Mouse (Mus musculus) MEL-GATA-1-ER (cell line): ENCODE measurements around the gene 4931422A03Rik.

Experiments
- DNase-seq: peaks from one replicate; pipeline ENCODE4 v3.0.0-alpha.2; 2012; ENCODE audit warnings: low read depth; ENCODE audit errors: extremely low read depth

4931422A03Rik gene

DNA sequence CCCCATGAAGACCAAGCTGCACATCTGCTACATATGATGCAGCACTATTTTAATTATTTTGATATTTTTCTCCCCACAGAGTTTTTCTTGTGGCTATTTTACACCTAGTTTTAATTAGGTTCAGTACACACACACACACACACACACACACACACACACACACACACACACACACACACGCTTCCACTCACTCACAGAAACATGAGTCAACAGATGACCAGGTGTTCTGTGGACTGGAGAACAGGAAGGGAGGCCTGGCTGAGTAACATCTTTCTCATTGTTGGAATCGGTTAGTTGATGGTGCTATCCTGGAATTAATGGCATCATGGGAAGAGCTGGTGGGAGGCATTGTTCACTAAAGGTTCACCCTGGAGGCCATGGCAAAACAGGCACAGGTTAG is 90.5 kb downstream of the 4931422A03Rik start:
- no peak for DNase-seq

DNA sequence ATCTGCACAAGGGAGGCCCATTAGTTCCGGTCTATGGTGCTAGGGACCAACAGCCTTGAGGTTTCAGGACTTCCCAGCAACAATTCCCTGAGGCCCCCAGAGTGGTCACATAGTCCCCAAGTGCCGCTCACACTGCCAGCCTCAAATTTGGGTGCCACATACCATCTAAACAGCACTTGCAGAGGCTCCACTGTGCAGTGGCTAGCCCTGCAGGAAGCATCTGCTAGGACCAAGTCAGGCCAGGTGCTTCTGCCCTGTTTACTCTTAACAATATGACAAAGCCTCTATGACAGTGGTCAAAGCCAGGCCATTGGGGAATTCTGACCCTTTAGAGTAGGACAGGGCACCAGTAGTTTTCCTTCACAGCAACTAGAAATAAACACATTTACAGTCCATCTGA is 91.5 kb downstream of the 4931422A03Rik start:
- no peak for DNase-seq

DNA sequence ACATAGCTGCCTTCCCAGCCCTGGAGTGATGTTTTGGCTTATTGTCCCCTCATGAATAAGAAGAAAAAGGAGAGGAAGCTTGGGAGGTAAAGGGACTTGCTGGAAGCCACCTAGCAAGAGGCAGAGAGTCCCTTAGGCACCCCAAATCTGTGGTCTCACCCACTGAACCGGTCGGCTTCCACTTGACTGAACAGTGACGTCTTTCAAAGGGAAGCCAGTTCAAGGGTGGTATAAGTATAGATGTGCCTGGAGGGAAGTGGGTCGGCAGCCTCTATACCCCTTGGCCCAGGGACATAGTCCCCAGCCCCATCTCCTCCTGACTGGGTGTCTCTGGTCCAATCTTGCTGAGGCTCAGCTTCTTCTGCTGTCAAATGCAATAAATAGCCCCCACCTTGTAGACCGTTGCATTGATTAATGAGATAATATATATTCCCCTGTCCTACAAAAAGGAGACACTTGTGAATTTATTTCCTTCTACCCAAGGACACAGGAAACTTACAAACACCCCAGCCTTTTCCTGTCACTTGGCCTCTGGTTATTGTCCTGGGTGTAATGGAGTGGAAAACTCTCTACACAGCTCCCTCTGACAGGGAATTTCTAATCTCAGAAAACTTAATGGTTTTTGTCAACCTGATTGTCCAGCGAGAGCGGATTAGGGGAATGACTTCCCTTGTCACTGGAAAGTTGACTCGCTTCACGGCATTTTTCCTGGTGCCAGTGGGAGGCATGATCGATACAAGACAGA is 92.3 kb downstream of the 4931422A03Rik start:
- DNase-seq, result no peak

DNA sequence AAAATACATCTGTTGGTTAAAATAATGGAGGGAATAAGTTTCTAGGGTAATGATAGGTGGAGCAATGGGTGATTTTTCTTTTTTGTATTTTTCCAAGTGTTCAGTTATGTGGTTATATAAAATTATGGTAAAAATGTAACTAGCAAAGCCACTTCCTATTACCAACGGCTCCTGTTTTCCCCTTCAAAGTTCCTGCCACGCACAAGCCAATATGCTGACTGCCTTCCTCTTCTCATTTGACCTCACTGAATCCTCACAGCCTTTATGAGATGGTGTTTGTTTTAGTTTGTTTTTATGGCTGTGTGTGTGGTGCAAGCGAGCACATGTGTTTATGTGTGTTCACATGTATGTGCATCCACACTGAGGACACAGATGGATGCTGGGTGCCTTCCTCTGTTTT is 93.5 kb downstream of the 4931422A03Rik start:
- DNase-seq, result no peak

- DNase-seq, result no peak
These were observed 93.9 kb downstream of the 4931422A03Rik start for GRCm38 (mm10) chr2:103934270-103934669.

DNA sequence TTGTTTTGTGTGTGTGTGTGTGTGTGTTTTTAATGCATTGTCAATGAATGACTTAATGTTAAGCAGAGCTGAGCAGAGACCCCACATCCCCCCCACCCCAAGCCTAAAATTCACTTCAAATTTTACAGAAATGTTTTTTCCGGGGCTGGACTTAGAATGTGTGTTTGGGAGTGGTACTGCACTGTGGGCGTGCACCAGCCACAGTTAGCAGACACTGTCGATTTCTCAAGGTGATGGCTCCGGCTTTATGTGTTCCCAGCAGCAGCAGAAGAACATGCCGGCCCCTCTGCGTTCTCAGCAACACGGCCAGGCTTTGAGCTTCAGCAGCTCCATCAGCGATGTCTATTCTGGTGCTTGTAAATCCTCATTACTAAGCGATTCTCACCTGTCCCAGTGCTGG is 95.7 kb downstream of the 4931422A03Rik start:
- no peak for DNase-seq

DNA sequence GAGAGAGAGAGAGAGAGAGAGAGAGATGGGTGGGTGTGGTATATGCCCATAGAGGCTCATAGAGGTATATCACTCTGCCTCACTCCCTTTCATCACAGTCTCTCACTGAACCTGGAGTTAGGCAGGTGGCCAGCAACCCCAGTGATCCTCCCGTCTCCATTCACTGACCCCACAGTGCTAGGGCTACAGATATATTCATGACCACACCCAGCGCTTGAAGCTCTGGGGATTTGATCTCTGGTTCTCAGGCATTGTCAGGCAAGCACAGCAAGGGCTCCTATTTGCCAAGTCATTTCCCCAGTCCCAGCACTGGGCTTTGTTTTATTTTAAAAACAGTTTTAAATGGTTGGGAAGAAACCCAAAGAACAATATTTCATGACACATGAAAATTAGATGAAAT is 96.1 kb downstream of the 4931422A03Rik start:
- no peak for DNase-seq

GRCm38 (mm10) chr2:103931511-103931911 is 96.7 kb downstream of the 4931422A03Rik start:
- DNase-seq, result no peak

DNA sequence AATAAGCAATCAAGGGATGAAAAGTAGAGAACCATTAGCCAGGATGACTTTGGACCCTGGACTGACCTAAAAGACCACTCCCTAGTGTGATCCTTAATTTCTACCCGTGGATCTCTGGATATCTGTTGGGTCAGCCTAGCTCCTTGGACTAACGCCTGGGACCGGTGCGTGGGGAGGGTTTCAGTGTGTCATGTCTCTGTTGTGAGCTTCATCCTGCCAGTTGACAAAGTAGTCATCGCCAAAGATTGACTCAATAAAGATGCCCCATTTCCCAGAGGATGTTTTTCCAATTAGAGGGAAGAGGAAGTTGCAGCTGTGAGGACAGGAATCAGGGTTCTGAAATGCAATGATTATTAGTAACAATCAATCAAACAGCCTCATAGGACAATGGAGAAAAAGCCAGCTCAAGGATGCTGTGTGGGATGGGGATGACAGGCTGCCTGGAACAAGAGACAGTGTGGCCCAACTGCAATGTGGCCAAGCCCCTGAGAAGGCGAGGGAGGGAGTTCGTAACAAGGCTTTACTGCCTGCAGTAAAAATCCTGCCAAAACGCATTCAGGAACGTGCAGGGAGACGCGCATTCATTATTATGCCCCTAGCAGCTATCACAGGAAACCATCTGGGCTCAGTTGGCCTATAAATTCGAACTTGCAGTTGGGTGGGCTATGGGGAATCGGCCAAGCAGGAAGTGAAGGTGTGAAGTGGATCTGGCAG is 97.7 kb downstream of the 4931422A03Rik start:
- DNase-seq, result peak; percentile 58

DNA sequence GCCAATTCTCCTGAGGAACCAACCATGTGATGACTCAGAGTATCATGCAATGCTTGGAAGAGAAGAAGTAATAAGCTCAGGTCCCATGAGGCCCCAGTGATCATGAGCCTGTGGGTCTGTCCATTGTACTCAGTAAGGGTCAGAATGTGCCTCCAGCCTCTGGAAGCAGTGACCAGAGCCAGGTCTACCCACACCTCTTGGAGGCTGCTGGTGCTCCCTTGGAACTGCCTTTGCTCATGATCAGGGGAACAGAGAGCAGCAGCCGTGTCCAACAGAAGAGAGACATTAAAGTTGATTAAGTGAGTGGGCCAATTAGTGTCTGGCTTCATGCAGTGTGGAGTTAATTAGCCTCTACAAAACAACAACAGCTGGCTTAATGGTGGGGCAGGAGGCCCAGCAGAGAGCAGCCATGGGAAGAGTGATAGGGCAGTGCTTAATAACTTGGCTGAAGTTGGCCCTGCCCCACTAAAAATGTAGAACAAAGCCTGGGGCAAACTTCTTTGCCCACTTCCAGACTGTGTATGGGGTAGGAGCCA is 100.5 kb downstream of the 4931422A03Rik start:
- DNase-seq, result no peak

DNA sequence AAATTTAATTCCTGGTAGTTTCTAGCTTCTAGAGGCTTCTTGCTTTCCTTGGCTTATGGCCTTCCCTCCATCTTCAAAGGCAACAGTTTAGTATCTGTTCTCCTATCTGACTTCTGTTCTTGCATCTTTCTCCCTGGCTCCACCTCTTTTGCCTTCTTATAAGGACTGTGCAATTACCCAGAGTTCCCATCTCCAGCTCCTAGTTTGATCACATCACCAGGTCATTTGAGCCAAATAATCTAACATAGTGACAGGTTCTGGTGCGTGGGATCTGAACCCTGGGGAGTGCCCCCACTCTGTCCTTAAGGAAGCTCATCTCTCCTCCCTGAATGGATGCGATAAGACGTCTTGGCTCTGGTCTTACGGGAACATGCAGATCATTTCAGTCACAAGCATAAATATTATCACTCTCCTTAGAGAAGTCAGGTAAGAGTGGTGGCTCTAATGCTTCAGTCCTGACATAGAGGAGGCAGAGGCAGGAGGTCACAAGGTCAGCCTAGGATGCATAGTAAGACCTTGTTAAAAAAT is 101.5 kb downstream of the 4931422A03Rik start:
- DNase-seq, result no peak

DNA sequence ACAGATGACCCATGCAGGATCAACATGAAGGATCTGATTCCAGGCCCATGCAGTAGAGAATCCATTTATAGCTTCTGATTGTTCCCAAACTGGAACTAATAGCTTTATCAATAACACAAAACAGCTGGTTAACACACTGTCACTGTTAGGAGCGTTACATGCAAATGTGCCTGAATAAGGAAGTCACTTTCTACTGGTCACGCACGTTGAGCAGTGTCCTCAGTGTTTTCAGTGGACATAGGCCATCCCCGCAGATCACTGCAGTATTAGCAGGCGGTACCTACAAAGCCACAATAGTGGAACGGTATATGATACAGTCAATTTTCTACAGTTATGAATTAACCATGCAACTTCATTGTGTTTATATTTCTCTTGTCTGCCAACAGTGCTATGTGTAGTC is 108.7 kb downstream of the 4931422A03Rik start:
- no peak for DNase-seq

- no peak for DNase-seq
These were observed 109.8 kb downstream of the 4931422A03Rik start for GRCm38 (mm10) chr2:103918375-103918774.

- DNase-seq, result no peak
These were observed 110.8 kb downstream of the 4931422A03Rik start for GRCm38 (mm10) chr2:103917375-103917774.
